Mouse (Mus musculus) kidney, postnatal 36 days (tissue): ENCODE data around the gene Tnip2.

ENCODE experiments used
- DNase-seq, 2 experiments: peaks; one replicate each; pipeline ENCODE4 v3.0.0; 2021 to 2022; ENCODE audit warnings: mixed read lengths in 2 of 2

Tnip2 gene

GRCm38 (mm10) chr5:34523958-34524485 lies 10.2 kb upstream of the Tnip2 start:
- DNase-seq, result no peak

DNA sequence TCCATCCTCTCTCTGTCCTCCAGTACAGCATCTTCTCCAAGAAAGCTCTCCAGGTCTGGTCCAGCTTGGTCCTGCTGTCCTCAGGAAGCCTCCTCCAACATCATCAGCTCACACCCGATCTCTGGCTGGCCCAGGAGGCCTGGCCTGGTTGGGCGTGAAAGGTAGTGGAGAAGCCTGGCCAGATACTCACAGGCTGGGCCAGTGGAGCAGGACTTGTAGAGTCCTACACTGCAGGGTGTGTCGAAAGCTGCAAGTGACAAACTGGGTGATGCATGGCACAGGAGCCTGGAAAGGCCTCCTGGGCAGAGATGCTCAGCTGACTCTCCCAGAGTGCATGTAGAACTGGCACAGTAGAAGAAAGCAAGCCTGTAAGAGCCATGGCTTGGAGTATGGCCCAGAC lies 7.5 kb upstream of the Tnip2 start:
- no peak for DNase-seq

DNA sequence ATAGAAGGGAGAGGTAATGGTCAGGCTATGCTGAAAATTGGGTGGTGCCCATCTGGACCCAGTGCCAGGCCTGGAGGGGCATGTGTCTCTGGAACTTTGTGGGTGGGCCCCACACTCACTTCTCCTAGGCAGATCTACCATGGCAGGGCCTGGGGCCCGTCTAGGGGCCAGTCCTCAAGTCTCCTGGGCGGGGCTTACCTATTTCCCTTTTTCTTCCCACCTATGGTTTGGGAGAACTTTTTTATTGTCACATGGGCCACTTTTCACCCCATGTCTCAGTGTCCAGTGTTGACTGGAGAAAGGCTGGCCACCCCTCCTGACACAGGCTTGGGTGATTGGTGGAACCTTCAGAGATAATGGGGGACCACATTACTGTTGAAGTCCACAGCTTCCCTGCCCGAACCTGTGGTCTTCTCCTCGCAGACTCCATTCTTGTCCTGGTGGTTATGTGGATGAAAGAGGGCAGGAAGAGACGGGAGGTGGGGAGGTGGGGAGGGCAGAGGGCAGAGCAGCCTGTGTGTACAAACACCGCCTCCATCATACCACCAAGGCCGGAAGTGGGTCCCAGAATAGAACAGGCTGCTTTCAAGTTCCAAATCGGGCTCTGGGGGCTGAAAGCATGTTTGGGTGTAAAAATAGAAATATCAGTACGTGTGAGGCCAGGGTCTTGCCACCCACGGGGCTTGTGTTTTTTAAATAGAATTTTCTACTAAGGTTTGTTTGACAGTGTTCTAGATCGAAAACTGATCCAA lies 6.8 kb upstream of the Tnip2 start:
- no peak for DNase-seq

DNA sequence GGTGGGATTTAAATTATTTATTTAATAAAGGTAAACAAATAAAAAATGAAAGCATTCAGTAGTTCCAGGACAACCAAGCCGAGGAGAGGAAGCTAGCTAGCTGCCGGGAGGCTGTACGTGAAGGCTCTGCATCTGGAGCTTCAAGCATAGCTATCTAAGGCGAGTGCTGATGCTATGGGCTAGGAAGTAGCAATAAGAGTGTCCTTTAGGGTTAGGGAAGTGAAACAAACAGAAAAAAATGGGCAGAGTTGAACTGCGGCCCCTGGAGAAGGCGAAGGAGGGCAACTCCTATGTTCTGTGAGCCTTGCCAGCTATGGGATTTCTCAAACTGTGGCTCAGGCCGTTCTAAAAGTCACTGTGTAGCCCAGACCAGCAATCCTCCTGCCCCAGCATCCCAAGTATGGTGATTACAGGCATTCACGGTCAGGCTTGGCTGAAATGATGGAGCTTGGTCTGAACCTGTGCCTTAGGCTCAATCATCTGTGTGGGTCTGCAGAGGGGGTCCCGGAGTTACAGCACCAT lies 5.7 kb upstream of the Tnip2 start:
- DNase-seq, result no peak

GRCm38 (mm10) chr5:34517913-34518312 lies 4.1 kb upstream of the Tnip2 start:
- DNase-seq, result peak; percentile 83 to 95

DNA sequence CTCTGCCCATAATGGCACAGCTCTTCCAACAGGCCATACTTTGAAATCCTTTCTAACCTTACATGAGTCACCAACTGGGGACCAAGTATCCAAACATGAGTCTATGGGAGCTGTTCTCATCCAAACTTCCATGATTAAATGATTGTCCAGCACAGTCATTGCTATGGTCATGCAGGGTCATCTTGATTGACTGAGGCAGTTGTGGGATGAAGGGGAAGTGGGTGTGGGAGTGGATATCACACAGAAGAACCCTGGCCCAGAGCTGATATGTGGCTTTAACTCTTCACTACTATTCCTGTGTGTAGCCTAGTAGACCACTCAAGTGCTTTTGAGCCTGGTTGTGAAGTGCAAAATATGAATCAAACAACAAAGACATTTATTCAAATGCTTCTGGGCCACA lies 1.3 kb upstream of the Tnip2 start:
- DNase-seq, result no peak

DNA sequence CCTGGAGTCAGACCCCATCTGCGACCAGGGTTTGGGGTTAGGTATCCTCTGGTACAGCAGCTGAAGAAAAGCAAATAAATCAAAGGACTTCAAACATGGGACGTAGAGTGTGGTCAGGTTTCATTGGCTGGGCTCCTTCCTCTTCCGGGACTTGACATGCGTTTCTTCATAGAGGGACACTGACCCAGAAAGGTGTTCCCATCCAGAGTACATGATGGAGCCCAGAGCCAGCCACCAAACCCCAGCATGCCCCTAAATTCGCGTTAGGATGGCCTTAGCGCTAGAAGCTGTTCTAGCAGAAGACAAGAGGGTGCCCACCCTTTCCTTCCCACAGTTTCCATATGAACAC lies 401 bp upstream of the Tnip2 start:
- no peak for DNase-seq

DNA sequence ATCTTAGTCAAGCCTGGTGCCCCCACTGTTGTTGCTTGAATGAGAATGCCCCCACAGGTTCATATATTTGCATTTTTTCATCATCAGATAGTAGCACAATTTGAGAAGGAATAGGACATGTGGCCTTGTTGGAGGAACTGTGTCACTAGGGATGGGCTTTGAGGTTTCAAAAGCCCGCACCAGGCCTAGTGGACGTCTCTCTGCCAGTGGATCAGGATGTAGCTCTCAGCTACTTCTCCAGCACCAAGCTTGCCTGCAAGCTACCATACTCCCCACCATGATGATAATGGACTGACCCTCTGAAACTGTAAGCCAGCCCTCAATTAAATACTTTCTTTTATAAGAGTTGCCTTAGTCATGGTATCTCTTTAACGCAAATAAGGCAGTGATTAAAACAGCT lies 1.3 kb downstream of the Tnip2 start:
- no peak for DNase-seq

- DNase-seq, result no peak
Observed at GRCm38 (mm10) chr5:34502821-34503220, 11.0 kb downstream of the Tnip2 start.

DNA sequence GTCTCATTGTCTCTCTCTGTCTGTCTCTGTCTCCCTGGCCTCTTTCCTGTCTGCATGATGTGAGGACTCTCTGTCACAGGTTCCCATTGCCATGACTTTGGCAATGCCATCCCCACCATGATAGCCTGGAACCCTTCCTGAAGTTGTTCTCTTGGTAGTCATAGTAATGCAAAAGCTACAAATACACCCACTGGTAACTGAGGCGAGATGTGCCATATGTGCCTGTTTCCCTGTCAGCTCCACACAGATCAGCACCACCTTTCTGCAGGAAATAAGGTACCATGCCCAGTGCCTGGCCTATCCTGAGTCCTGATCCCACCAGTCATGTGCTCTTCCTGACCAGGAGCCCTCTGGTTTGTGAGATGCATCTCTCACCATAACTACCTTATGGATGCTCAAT lies 11.4 kb downstream of the Tnip2 start:
- no peak for DNase-seq

- no peak for DNase-seq
Observed at GRCm38 (mm10) chr5:34501588-34501987, 12.2 kb downstream of the Tnip2 start.

DNA sequence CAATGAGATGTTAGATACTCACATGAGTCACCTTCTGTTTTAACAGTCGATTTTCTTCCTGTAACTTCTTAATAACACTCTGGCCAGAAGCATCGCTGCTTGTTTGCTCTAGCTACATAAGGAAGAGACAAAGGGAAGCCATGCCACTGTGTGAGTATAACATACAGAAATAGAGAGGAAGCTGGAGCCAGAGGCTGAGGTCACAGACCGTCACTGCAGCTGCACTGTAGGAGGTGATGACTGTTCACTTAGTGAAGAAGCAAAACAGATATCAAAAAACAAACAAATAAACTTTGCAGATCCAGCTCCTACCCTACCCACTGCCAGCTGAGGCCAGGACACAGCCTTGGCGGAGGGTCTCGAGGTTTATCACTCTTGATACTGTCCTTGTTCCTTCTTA lies 12.9 kb downstream of the Tnip2 start:
- no peak for DNase-seq

DNA sequence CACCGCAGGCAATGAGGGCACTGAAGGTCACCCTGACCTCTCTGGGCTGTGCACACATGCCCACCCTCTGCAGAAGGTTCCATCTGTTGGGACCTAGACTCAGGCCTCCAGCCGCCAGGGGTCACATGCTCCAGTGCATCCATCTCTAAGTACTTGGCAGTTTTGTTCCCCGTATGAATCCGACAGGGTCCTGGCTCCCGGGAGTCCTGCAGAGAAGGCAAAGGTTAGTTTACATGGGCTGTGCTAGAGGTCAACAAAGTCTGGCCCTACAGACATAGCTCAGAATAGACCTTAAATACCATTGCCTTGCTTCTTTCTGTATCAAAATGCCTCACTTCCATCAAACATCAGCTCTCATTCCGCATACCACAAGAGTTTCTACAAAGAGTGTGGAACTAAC lies 17.0 kb downstream of the Tnip2 start:
- DNase-seq, result no peak

DNA sequence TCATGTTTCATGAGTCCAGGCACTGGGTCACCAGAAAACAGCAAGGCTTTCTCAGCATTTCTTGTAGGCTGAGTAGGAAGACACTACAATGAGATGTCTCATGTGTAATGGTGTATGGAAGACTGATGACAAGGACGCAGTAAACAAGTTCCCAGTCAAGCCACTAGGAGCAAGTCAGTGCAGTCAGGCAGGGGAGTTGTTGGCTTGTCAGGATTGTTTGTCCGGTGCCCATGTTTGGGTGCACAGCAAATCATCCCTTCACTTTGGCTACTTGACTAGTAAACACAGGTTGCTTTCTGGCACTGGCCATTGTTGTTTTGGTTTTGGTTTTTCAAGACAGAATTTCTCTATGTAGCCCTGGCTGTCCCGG lies 24.4 kb downstream of the Tnip2 start:
- no peak for DNase-seq

DNA sequence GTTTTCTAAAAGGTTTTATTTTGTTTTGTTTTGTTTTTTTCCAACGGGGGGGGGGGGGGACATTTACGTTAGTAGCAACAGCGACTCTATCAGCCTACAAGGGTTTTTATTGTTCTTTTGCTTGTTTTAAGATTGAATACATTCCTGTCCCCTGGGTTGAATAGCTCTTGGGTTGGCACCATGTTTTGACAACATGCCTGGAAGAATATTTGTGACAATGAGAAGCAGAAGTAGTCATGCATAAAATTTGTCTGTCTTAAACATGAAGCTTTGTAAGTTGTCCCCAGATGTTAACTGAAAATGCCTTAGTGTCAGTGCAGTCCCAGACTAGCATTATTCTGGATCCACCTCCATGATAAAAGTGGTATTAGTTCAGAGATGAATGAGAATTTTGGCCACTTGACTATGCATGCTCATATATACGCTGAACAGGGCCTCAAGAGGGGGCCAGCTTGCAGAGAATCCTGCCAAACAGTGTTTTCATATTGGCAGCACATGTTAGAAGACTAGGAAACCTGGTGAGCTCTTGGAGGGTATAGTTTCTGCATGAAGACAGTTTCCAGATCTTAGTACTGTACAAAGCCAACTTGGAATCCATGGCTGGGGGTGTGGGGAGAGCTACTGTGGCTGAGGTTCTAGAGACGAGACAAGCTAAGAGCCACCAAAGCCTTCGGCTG lies 24.9 kb downstream of the Tnip2 start:
- no peak for DNase-seq

DNA sequence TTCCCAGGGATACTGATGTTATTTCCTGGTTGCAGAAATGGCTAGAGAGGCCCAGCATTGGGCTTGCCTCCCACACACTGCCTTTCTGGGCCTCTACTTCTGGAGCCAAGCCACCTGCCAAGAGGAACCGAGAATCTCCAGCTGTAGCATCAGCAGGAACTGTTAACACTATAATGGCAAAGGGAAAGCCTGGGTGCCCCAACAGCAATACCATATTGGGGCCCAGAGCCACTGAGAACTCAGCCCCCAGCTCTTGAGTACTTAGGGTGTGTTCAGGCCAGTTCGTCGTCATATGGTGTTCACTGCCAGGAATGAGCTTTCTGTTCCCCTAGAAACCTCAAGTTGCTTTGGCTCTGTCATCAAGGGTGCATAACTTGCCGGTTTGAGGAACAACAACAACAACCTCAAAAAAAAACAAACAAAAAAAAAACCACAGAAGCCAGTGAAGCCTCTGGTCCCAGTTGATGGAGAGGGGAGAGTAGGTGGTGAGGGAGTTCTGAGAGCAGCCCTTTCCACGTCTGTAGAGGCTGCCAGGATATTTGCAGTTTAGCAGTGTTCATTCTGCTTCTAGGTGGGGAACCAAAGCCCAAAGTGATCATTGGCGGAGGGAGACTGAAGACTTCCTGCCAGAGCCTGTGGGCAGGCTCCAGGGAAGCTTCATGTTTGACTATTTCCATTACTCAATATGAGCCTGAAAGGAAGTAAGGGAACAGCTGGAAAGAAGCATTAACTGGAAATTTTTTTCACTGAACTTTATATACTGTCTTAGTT lies 26.3 kb downstream of the Tnip2 start:
- peak; percentile 7 to 20 for DNase-seq

DNA sequence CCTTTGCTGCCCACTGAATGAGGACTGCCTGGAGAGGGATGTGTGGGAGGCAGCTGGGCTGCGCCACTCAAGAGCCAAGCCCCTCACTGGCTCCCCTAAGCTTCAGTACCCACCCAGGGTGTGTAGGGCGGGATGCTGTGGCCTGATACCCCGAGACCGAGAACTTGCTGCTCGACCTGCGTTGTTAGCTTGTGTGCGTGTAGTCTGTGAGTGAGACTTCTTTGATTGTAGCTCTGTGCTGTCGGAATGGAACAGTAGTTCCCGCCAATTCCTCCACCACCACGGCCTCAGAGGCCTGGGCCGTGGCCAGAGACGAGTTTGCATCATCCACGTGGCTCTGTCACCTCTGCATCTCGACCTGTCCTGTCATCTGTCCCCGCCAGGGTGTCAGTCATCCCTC lies 28.1 kb downstream of the Tnip2 start:
- no peak for DNase-seq

DNA sequence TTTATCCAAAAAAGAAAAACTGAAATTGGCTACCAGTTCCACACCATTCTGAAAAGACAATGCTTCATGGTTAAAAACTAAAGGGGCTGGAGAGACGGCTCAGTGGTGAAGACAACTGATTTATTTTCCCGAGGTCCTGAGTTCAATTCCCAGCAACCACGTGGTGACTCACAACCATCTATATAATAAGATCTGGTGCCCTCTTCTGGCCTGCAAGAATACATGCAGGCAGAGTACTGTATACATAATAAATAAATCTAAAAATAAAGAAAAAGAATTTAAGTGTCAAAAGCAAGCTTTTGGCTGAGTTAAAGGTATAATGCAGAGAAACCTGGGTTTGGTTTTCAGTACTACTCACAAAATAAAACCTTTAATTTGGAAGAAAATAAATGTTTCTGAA lies 32.9 kb downstream of the Tnip2 start:
- DNase-seq, result no peak

- DNase-seq, result no peak
Observed at GRCm38 (mm10) chr5:34468039-34468775, 45.6 kb downstream of the Tnip2 start.

- DNase-seq, result no peak
Observed at GRCm38 (mm10) chr5:34466648-34467047, 47.1 kb downstream of the Tnip2 start.

DNA sequence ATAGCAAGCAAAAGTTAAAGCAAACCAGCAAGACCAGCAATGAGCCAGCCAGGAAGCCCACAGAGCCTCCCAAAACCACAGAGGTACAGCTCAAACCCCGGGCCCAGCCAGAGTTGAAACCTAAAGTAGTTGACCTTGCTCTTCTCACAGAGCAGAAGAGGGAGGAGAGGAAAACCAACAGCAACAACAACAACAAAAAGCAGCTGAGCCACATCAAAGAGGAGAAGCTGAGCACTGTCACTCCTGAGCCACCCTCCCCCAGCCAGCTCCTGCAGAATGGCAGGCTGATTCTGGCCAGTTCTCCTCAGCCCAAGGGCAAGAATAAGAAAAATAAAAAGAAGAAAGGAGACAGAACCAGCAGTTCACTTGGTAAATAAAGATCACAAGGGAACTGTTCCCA lies 47.7 kb downstream of the Tnip2 start:
- DNase-seq, result no peak

- DNase-seq, result no peak
Observed at GRCm38 (mm10) chr5:34461841-34462240, 52.0 kb downstream of the Tnip2 start.

- DNase-seq, result no peak
Observed at GRCm38 (mm10) chr5:34461294-34461693, 52.5 kb downstream of the Tnip2 start.
